Mouse (Mus musculus) neural tube, embryonic 15.5 days (tissue): ENCODE results near the gene Olfr1316. TPM values are rescaled to one million over a fixed set of nuclear protein-coding genes. Genes with fewer than 3 reads are reported as not detected.

Experiments used
- ATAC-seq: fragments of 200-750 bp; cut with Nextera tagmentation; 2 replicates; pipeline ENCODE4 v1.8.0; 2017; ENCODE audit warnings: mild to moderate bottlenecking, moderate TSS enrichment, moderate library complexity; ENCODE audit not compliant: low FRiP score
- H3K27ac ChIP-seq: fragments of 300-500 bp; sonication (generic); replicated peaks from 2 replicates; pipeline ENCODE4 v1.5.1; 2015; ENCODE audit warnings: mild to moderate bottlenecking, inconsistent platforms
- H3K27me3 ChIP-seq: fragments of 300-500 bp; sonication (generic); replicated peaks from 2 replicates; pipeline ENCODE4 v1.6.1; 2015; ENCODE audit warnings: inconsistent platforms
- H3K36me3 ChIP-seq: fragments of 300-500 bp; sonication (generic); 2 replicates; pipeline ENCODE4 v1.6.1; 2015; ENCODE audit warnings: inconsistent platforms
- H3K4me1 ChIP-seq: fragments of 300-500 bp; sonication (generic); 2 replicates; pipeline ENCODE4 v1.6.1; 2015; ENCODE audit warnings: inconsistent platforms
- H3K4me2 ChIP-seq: fragments of 300-500 bp; sonication (generic); 2 replicates; pipeline ENCODE4 v1.6.1; 2015; ENCODE audit warnings: inconsistent platforms, mild to moderate bottlenecking, moderate library complexity
- H3K4me3 ChIP-seq: fragments of 300-500 bp; sonication (generic); replicated peaks from 2 replicates; pipeline ENCODE4 v1.5.1; 2015; ENCODE audit warnings: mild to moderate bottlenecking, inconsistent platforms
- H3K9ac ChIP-seq: fragments of 300-500 bp; sonication (generic); replicated peaks from 2 replicates; pipeline ENCODE4 v1.6.1; 2015; ENCODE audit warnings: mild to moderate bottlenecking, inconsistent platforms
- H3K9me3 ChIP-seq: fragments of 300-500 bp; sonication (generic); replicated peaks from 2 replicates; pipeline ENCODE4 v1.6.1; 2016; ENCODE audit warnings: inconsistent platforms
- WGBS: fragments of 180-500 bp; shearing (Covaris S2); methylation state at CpG from one replicate; pipeline ENCODE4 v1.1.7; 2015; ENCODE audit warnings: mixed read lengths; 5-methylcytosine and 5-hydroxymethylcytosine counted together
- polyA plus RNA-seq: library from polyadenylated mRNA; unstranded; fragments of >200 nt; fragmentation: Nextera tagmentation; extraction: Ambion mirVana; gene quantifications from 2 replicates; pipeline ENCODE4 v1.2.1, GENCODE M21; 2015

Gene Olfr1316
- not detected in 2 replicates for polyA plus RNA-seq

DNA sequence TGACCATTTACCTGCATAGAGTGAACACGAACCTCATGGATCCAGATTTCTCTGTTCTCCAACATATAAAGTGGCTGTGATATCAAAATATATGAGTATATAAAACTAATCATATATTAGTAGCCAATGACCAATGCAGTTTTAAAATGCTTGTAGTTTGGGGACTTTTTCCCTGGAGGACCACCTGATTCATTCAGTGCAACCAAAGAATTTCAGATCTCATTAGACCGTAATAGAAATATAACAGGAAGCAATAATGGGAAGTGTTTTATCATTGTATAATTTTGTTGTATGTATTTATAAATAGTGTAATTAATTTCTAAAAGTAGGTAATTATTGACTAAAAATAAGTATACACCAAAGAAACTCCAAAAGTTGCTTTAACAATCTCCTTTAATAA, at the start of gene Olfr1316:
Gene Olfr1316 (minus strand): TSS at position 101 of the 400 bp plus-strand sequence.
- WGBS: 90% methylated on average over 2 of the region's 2 CpGs
- no peak for ATAC-seq
- Histone ChIP-seq H3K4me2 (no peak within 1 kb of the TSS), H3K4me3 (no peak within 1 kb of the TSS), H3K36me3 (no peaks in the 10 kb centered on the region), H3K4me1 (no peaks in the 10 kb centered on the region), H3K27ac (no peak within 1 kb of the TSS), H3K27me3 (no peaks in the 10 kb centered on the region), H3K9me3 (no peaks in the 10 kb centered on the region), H3K9ac (no peak within 1 kb of the TSS)

DNA sequence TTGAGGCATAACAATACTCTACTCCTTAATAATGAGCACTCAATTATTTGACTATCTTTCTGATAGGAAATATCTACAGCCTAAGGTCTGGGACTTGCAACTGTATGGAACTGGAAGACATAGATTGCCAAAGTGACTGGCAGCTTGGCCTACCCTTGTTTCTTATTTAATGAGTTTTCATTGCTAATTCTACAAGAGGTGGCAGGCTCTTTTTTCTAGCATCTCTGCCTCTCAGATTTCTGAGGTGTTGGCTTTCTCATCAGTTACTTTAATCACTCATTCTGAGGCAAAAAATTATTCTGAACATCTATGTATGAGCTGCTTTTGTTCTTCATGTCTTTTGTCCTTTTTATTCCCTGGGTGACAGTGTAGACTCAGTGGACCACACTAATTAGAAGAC, 19.1 kb upstream of the Olfr1316 start, which contains the start of gene Olfr1318:
Gene Olfr1318 (plus strand): TSS at position 301 of the 400 bp plus-strand sequence.
- Histone ChIP-seq H3K27me3 (no peaks in the 10 kb centered on the region), H3K27ac (no peak within 1 kb of the TSS), H3K9ac (no peak within 1 kb of the TSS), H3K36me3 (no peaks in the 10 kb centered on the region), H3K9me3 (no peaks in the 10 kb centered on the region), H3K4me3 (no peak within 1 kb of the TSS), H3K4me2 (no peak within 1 kb of the TSS), H3K4me1 (no peaks in the 10 kb centered on the region)
- no peak for ATAC-seq

DNA sequence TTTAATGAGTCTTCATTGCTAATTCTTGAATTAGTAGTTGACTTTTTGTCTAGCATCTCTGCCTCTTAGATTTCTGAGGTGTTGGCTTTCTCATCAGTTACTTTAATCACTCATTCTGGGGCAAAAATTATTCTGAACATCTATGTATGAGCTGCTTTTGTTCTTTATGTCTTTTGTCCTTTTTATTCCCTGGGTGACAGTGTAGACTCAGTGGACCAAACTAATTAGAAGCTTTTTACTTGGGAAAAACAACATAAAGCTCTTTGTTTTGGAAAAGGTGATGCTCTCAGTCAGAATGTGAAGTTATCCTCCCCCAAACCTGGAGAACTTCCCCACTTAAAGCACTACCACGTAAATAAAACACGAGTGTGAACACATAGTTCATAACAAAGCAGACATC, 5.3 kb upstream of the Olfr1316 start, which contains the start of gene Olfr1317:
Gene Olfr1317 (plus strand): TSS at position 301 of the 400 bp plus-strand sequence.
- no peak within 1 kb of the TSS for H3K27ac ChIP-seq
- H3K4me3 ChIP-seq: no peak within 1 kb of the TSS
- no peaks in the 10 kb centered on the region for H3K27me3 ChIP-seq
- H3K9me3 ChIP-seq: no peaks in the 10 kb centered on the region
- no peaks in the 10 kb centered on the region for H3K4me1 ChIP-seq
- WGBS: 82% methylated on average over 2 of the region's 2 CpGs
- no peak within 1 kb of the TSS for H3K9ac ChIP-seq
- H3K4me2 ChIP-seq: no peak within 1 kb of the TSS
- no peaks in the 10 kb centered on the region for H3K36me3 ChIP-seq
- no peak for ATAC-seq

DNA sequence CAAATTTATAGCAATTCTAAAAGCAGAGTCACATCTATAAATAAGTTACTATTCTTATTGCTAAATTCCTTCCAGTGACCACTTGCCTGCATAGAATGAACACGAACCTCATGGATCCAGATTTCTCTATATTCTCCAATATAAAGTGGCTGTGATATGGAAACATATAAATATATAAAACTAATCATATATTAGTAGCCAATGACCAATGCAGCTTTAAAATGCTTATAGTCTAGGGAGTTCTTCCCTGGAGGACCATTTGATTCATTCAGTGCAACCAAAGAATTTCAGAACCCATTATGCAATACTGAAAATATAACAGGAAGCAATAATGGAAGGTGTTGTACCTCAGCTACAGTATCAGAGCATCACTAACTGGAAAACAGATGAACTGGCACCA, 19.4 kb downstream of the Olfr1316 start, which contains the start of gene Olfr1315-ps1:
Gene Olfr1315-ps1 (minus strand): TSS at position 101 of the 400 bp plus-strand sequence.
- Histone ChIP-seq H3K36me3 (no peaks in the 10 kb centered on the region), H3K27ac (no peak within 1 kb of the TSS), H3K9ac (no peak within 1 kb of the TSS), H3K9me3 (no peaks in the 10 kb centered on the region), H3K27me3 (no peaks in the 10 kb centered on the region), H3K4me2 (no peak within 1 kb of the TSS), H3K4me3 (no peak within 1 kb of the TSS), H3K4me1 (no peaks in the 10 kb centered on the region)
- whole genome bisulfite sequencing: 80% methylated on average over 1 of the region's 1 CpGs
- ATAC-seq: no peak

DNA sequence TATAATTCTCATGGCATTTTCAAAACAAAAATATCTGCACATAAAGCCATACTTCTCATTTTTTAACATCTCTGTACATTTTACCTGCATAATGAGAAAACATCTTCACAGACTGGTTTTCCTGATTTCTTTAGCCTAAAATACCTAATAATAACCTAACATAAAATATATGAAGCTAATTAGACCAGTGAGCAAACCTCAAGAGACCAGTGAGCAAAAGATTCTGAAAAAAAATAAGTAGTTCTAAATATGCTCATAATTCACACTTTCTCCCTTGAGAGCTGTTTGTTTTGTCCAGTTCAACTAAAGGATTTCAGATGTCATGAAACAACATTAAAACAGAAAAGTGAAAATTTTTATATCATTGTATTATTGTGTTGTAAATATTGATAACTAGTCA, 38.1 kb downstream of the Olfr1316 start, which contains the start of gene Olfr1314:
Gene Olfr1314 (minus strand): TSS at position 101 of the 400 bp plus-strand sequence.
- no peaks in the 10 kb centered on the region for H3K36me3 ChIP-seq
- H3K4me1 ChIP-seq: no peaks in the 10 kb centered on the region
- H3K4me3 ChIP-seq: no peak within 1 kb of the TSS
- no peaks in the 10 kb centered on the region for H3K27me3 ChIP-seq
- no peaks in the 10 kb centered on the region for H3K9me3 ChIP-seq
- no peak within 1 kb of the TSS for H3K4me2 ChIP-seq
- ATAC-seq: no peak
- H3K27ac ChIP-seq: no peak within 1 kb of the TSS
- no peak within 1 kb of the TSS for H3K9ac ChIP-seq

DNA sequence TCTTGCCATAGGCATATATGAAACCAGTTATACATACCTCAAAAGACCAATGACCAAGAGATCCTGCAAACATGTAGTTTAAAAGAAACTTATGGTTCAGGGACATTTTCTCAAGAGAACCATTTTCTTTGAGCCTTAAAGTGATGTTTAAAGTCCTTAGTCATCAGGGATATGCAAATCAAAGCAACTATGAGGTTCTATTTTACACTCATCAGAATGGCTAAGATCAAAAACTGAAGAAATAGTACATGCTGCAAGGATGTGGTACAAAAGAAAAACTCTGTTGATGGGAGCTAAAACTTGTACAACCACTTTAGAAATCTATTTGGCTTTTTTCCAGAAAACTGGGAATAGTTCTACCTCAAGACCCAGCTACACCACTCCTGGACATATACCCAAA, 57.0 kb downstream of the Olfr1316 start, which contains the start of gene Olfr1313:
Gene Olfr1313 (minus strand): TSS at position 101 of the 400 bp plus-strand sequence.
- Histone ChIP-seq H3K9ac (no peak within 1 kb of the TSS), H3K9me3 (no peaks in the 10 kb centered on the region), H3K4me2 (no peak within 1 kb of the TSS), H3K27me3 (no peaks in the 10 kb centered on the region), H3K36me3 (no peaks in the 10 kb centered on the region), H3K4me1 (no peaks in the 10 kb centered on the region), H3K27ac (no peak within 1 kb of the TSS), H3K4me3 (no peak within 1 kb of the TSS)
- no peak for ATAC-seq

Other genes starting within 250 kb of the Olfr1316 start
- not detected in 2 replicates for gene Olfr1306, start 218.7 kb downstream of the Olfr1316 start, polyA plus RNA-seq
- 0.01 TPM in 1 of 2 replicates, not detected in the other for gene Olfr1307, start 185.5 kb downstream of the Olfr1316 start, polyA plus RNA-seq
- not detected in 2 replicates for gene Olfr1308, start 170.0 kb downstream of the Olfr1316 start, polyA plus RNA-seq
- not detected in 2 replicates for gene Olfr1309, start 144.7 kb downstream of the Olfr1316 start, polyA plus RNA-seq
- not detected in 2 replicates for gene Olfr1310, start 122.3 kb downstream of the Olfr1316 start, polyA plus RNA-seq
- gene Olfr1311, start 110.6 kb downstream of the Olfr1316 start, polyA plus RNA-seq: not detected in 2 replicates
- not detected in 2 replicates for gene Olfr1312, start 84.7 kb downstream of the Olfr1316 start, polyA plus RNA-seq
- gene Olfr1313, start 57.1 kb downstream of the Olfr1316 start, polyA plus RNA-seq: not detected in 2 replicates
- not detected in 2 replicates for gene Olfr1314, start 38.2 kb downstream of the Olfr1316 start, polyA plus RNA-seq
- gene Olfr1315-ps1, start 19.5 kb downstream of the Olfr1316 start, polyA plus RNA-seq: not detected in 2 replicates
- gene Olfr1317, start 5.4 kb upstream of the Olfr1316 start, polyA plus RNA-seq: not detected in 2 replicates
- not detected in 2 replicates for gene Olfr1318, start 19.2 kb upstream of the Olfr1316 start, polyA plus RNA-seq
- 26.7 and 27.8 TPM in 2 replicates for gene Lpcat4, start 104.5 kb upstream of the Olfr1316 start, polyA plus RNA-seq
- gene Nutm1, start 124.3 kb upstream of the Olfr1316 start, polyA plus RNA-seq: not detected in 2 replicates
- gene Nop10, start 126.9 kb upstream of the Olfr1316 start, polyA plus RNA-seq: 205 and 216 TPM in 2 replicates
- gene Slc12a6, start 130.8 kb upstream of the Olfr1316 start, polyA plus RNA-seq: 15.1 and 15.2 TPM in 2 replicates
- gene Gm21985, start 131.3 kb upstream of the Olfr1316 start, polyA plus RNA-seq: not detected in 2 replicates
- 206 and 239 TPM in 2 replicates for gene Emc4, start 233.1 kb upstream of the Olfr1316 start, polyA plus RNA-seq
- 29.8 and 32.2 TPM in 2 replicates for gene Katnbl1, start 244.2 kb upstream of the Olfr1316 start, polyA plus RNA-seq